Mouse (Mus musculus): ENCODE measurements around the gene Adgrd1. TPM values are rescaled to one million over a fixed set of nuclear protein-coding genes. Genes with fewer than 3 reads are reported as not detected.
A peak's percentile ranks its signal among the peaks of the same experiment; 100 is the strongest.

Adgrd1 gene
- polyA plus RNA-seq (2014; fragmentation: Nextera tagmentation; extraction: Ambion mirVana): 0.06 TPM in 1 of 2 replicates, not detected in the other

GRCm38 (mm10) chr5:129096511-129096910, at the start of gene Adgrd1:
Gene Adgrd1 (plus strand): TSS chr5:129096750.
- Histone ChIP-seq H3K4me3 (ENCODE audit: low read depth, low read length) (no peak within 1 kb of the TSS), H3K27me3 (ENCODE audit: control insufficient read depth, insufficient read depth, low read length) (no peaks in the 10 kb centered on the region), H3K4me1 (ENCODE audit: control insufficient read depth, insufficient read depth, low read length) (no peaks in the 10 kb centered on the region), H3K4me2 (ENCODE audit: low read depth, low read length) (no peak within 1 kb of the TSS), H3K27ac (replicated peaks; ENCODE audit: low read depth, low read length) (no peak within 1 kb of the TSS), H3K36me3 (replicated peaks; ENCODE audit: control insufficient read depth, insufficient read depth, low read depth, low read length) (no peaks in the 10 kb centered on the region), H3K9me3 (replicated peaks; ENCODE audit: control insufficient read depth, low read length) (no peaks in the 10 kb centered on the region), H3K9ac (replicated peaks; ENCODE audit: low read length) (no peak within 1 kb of the TSS)
- DNase-seq (ENCODE audit: low spot score) (no peak), ATAC-seq (replicated peaks; ENCODE audit: insufficient number of reproducible peaks, low FRiP score, low TSS enrichment, low read depth) (no peak)
- 65% methylated on average over 6 of the region's 6 CpGs for WGBS

GRCm38 (mm10) chr5:129049372-129049771, 47.2 kb upstream of the Adgrd1 start:
- Histone ChIP-seq H3K27ac (replicated peaks; ENCODE audit: low read depth, low read length) (no peak overlapping the region), H3K36me3 (replicated peaks; ENCODE audit: control insufficient read depth, insufficient read depth, low read depth, low read length) (no peaks in the 10 kb centered on the region), H3K4me2 (ENCODE audit: low read depth, low read length) (no peak overlapping the region), H3K9me3 (replicated peaks; ENCODE audit: control insufficient read depth, low read length) (no peaks in the 10 kb centered on the region), H3K9ac (replicated peaks; ENCODE audit: low read length) (no peak overlapping the region), H3K27me3 (ENCODE audit: control insufficient read depth, insufficient read depth, low read length) (no peaks in the 10 kb centered on the region), H3K4me3 (ENCODE audit: low read depth, low read length) (no peak overlapping the region), H3K4me1 (ENCODE audit: control insufficient read depth, insufficient read depth, low read length) (no peaks in the 10 kb centered on the region)
- ATAC-seq (replicated peaks; ENCODE audit: insufficient number of reproducible peaks, low FRiP score, low TSS enrichment, low read depth) (no peak), DNase-seq (ENCODE audit: low spot score) (peak; percentile 48)
- 75% methylated on average over 9 of the region's 9 CpGs for WGBS

- H3K4me3 ChIP-seq (ENCODE audit: low read depth, low read length): no peak overlapping the region
- H3K9me3 ChIP-seq (replicated peaks; ENCODE audit: control insufficient read depth, low read length): no peaks in the 10 kb centered on the region
- H3K4me1 ChIP-seq (ENCODE audit: control insufficient read depth, insufficient read depth, low read length): no peaks in the 10 kb centered on the region
- H3K4me2 ChIP-seq (ENCODE audit: low read depth, low read length): no peak overlapping the region
- H3K27me3 ChIP-seq (ENCODE audit: control insufficient read depth, insufficient read depth, low read length): no peaks in the 10 kb centered on the region
- ATAC-seq (replicated peaks; ENCODE audit: insufficient number of reproducible peaks, low FRiP score, low TSS enrichment, low read depth): no peak
- WGBS: 82% methylated on average over 3 of the region's 3 CpGs
- no peak for DNase-seq (ENCODE audit: low spot score)
- H3K9ac ChIP-seq (replicated peaks; ENCODE audit: low read length): no peak overlapping the region
- H3K27ac ChIP-seq (replicated peaks; ENCODE audit: low read depth, low read length): no peak overlapping the region
- H3K36me3 ChIP-seq (replicated peaks; ENCODE audit: control insufficient read depth, insufficient read depth, low read depth, low read length): no peaks in the 10 kb centered on the region
These were observed 44.6 kb upstream of the Adgrd1 start for GRCm38 (mm10) chr5:129051910-129052309.

GRCm38 (mm10) chr5:129052636-129053355, 43.8 kb upstream of the Adgrd1 start:
- H3K27me3 ChIP-seq (ENCODE audit: control insufficient read depth, insufficient read depth, low read length): no peaks in the 10 kb centered on the region
- H3K4me3 ChIP-seq (ENCODE audit: low read depth, low read length): no peak overlapping the region
- no peaks in the 10 kb centered on the region for H3K9me3 ChIP-seq (replicated peaks; ENCODE audit: control insufficient read depth, low read length)
- no peak overlapping the region for H3K4me2 ChIP-seq (ENCODE audit: low read depth, low read length)
- 28% methylated on average over 20 of the region's 20 CpGs for WGBS
- H3K36me3 ChIP-seq (replicated peaks; ENCODE audit: control insufficient read depth, insufficient read depth, low read depth, low read length): no peaks in the 10 kb centered on the region
- H3K4me1 ChIP-seq (ENCODE audit: control insufficient read depth, insufficient read depth, low read length): no peaks in the 10 kb centered on the region
- no peak overlapping the region for H3K9ac ChIP-seq (replicated peaks; ENCODE audit: low read length)
- ATAC-seq (replicated peaks; ENCODE audit: insufficient number of reproducible peaks, low FRiP score, low TSS enrichment, low read depth) (peak; percentile 48; the same call in 1 of the 2 replicates), DNase-seq (ENCODE audit: low spot score) (peak; percentile 39)
- H3K27ac ChIP-seq (replicated peaks; ENCODE audit: low read depth, low read length): no peak overlapping the region

GRCm38 (mm10) chr5:129054675-129055284, 41.8 kb upstream of the Adgrd1 start:
- no peaks in the 10 kb centered on the region for H3K4me1 ChIP-seq (ENCODE audit: control insufficient read depth, insufficient read depth, low read length)
- no peaks in the 10 kb centered on the region for H3K9me3 ChIP-seq (replicated peaks; ENCODE audit: control insufficient read depth, low read length)
- no peaks in the 10 kb centered on the region for H3K27me3 ChIP-seq (ENCODE audit: control insufficient read depth, insufficient read depth, low read length)
- DNase-seq (ENCODE audit: low spot score) (no peak), ATAC-seq (replicated peaks; ENCODE audit: insufficient number of reproducible peaks, low FRiP score, low TSS enrichment, low read depth) (no peak)
- H3K4me3 ChIP-seq (ENCODE audit: low read depth, low read length): no peak overlapping the region
- no peak overlapping the region for H3K27ac ChIP-seq (replicated peaks; ENCODE audit: low read depth, low read length)
- WGBS: 82% methylated on average over 9 of the region's 9 CpGs
- no peak overlapping the region for H3K4me2 ChIP-seq (ENCODE audit: low read depth, low read length)
- no peak overlapping the region for H3K9ac ChIP-seq (replicated peaks; ENCODE audit: low read length)
- no peaks in the 10 kb centered on the region for H3K36me3 ChIP-seq (replicated peaks; ENCODE audit: control insufficient read depth, insufficient read depth, low read depth, low read length)

- no peaks in the 10 kb centered on the region for H3K27me3 ChIP-seq (ENCODE audit: control insufficient read depth, insufficient read depth, low read length)
- H3K9me3 ChIP-seq (replicated peaks; ENCODE audit: control insufficient read depth, low read length): no peaks in the 10 kb centered on the region
- H3K27ac ChIP-seq (replicated peaks; ENCODE audit: low read depth, low read length): no peak overlapping the region
- no peaks in the 10 kb centered on the region; the same call in 1 of the 2 replicates for H3K4me1 ChIP-seq (ENCODE audit: control insufficient read depth, insufficient read depth, low read length)
- no peaks in the 10 kb centered on the region for H3K36me3 ChIP-seq (replicated peaks; ENCODE audit: control insufficient read depth, insufficient read depth, low read depth, low read length)
- ATAC-seq (replicated peaks; ENCODE audit: insufficient number of reproducible peaks, low FRiP score, low TSS enrichment, low read depth) (no peak), DNase-seq (ENCODE audit: low spot score) (no peak)
- 86% methylated on average over 3 of the region's 3 CpGs for WGBS
- H3K4me3 ChIP-seq (ENCODE audit: low read depth, low read length): no peak overlapping the region
- no peak overlapping the region for H3K9ac ChIP-seq (replicated peaks; ENCODE audit: low read length)
- H3K4me2 ChIP-seq (ENCODE audit: low read depth, low read length): no peak overlapping the region
These were observed 37.4 kb upstream of the Adgrd1 start for GRCm38 (mm10) chr5:129059116-129059515.

- H3K9ac ChIP-seq (replicated peaks; ENCODE audit: low read length): no peak overlapping the region
- no peak overlapping the region for H3K4me3 ChIP-seq (ENCODE audit: low read depth, low read length)
- H3K4me1 ChIP-seq (ENCODE audit: control insufficient read depth, insufficient read depth, low read length): no peaks in the 10 kb centered on the region; the same call in 1 of the 2 replicates
- no peaks in the 10 kb centered on the region for H3K27me3 ChIP-seq (ENCODE audit: control insufficient read depth, insufficient read depth, low read length)
- ATAC-seq (replicated peaks; ENCODE audit: insufficient number of reproducible peaks, low FRiP score, low TSS enrichment, low read depth): no peak
- H3K9me3 ChIP-seq (replicated peaks; ENCODE audit: control insufficient read depth, low read length): no peaks in the 10 kb centered on the region
- no peaks in the 10 kb centered on the region for H3K36me3 ChIP-seq (replicated peaks; ENCODE audit: control insufficient read depth, insufficient read depth, low read depth, low read length)
- DNase-seq (ENCODE audit: low spot score): peak; percentile 76
- no peak overlapping the region for H3K4me2 ChIP-seq (ENCODE audit: low read depth, low read length)
- no peak overlapping the region for H3K27ac ChIP-seq (replicated peaks; ENCODE audit: low read depth, low read length)
- 22% methylated on average over 13 of the region's 13 CpGs for WGBS
These were observed 35.0 kb upstream of the Adgrd1 start for GRCm38 (mm10) chr5:129061579-129061978.
